Mouse (Mus musculus) bone marrow, adult 2 months (tissue): Measurements from ENCODE around the gene Cped1.

Experiments used
- CTCF ChIP-seq: fragments of 200-500 bp; IDR thresholded peaks from 2 replicates; pipeline ENCODE4 v1.5.1; 2011; ENCODE audit warnings: low read length, control low read depth; ENCODE audit not compliant: control insufficient read depth, insufficient read depth
- POLR2A ChIP-seq: fragments of 200-500 bp; IDR thresholded peaks from 2 replicates; pipeline ENCODE4 v1.6.1; 2011; ENCODE audit warnings: low read depth, mild to moderate bottlenecking, control low read depth, low read length, borderline replicate concordance; ENCODE audit not compliant: control insufficient read depth

DNA sequence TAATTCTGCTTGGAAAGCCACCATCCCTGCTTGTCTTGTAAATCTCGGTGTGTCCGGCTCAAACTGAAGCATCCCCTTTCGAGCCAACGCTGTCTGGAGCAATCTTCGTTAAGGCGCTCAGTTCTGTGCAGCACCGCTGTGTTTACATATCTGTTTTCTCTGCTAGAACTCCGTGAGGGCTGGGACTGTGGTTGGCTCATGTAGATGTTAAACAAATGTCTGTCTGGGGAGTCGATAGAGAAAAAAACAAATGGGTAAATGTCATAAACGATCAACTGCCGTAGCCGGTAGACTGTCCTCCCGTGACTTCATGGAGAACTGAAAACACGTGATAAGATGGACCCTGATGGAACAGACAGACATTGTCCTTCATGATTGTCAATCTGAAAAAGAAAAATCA is 220.5 kb downstream of the Cped1 start:
- no peak for TF ChIP-seq CTCF
- TF ChIP-seq POLR2A, result no peak
